Mouse (Mus musculus) gastrocnemius, postnatal 25 days (tissue): ENCODE measurements around the gene Armc9. TPM values are rescaled to one million over a fixed set of nuclear protein-coding genes. Genes with fewer than 3 reads are reported as not detected.

Experiments used
- DNase-seq: peaks from one replicate; pipeline ENCODE4 v3.0.0; 2022
- total RNA-seq, 2 experiments: library from RNA; stranded (reverse); gene quantifications; 1 replicate in 1 of 2; 2 replicates in 1 of 2; pipeline ENCODE4 v1.2.3; 2021

Gene Armc9
- total RNA-seq, 2 experiments from 2014 or later, result 2.1 to 2.4 TPM

DNA sequence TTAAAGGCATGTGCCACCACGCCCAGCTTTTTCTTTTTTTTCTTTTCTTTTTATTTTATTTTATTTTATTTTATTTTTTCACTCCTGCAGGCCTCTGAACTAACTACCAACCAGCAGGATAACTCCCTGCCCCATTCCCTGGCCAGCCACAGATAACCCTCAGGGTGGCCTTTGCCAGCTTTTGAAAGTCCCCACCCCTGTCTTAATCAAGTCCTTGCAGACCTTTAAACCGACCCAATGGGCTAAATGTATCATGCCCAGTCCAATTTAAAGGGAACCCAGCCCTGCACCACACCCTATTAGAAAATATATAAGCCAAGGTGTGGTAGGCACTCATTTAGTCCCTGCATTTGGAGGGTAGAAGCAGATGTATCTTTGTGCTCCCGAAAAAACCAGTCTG is 157.7 kb downstream of the Armc9 start:
- no peak for DNase-seq

DNA sequence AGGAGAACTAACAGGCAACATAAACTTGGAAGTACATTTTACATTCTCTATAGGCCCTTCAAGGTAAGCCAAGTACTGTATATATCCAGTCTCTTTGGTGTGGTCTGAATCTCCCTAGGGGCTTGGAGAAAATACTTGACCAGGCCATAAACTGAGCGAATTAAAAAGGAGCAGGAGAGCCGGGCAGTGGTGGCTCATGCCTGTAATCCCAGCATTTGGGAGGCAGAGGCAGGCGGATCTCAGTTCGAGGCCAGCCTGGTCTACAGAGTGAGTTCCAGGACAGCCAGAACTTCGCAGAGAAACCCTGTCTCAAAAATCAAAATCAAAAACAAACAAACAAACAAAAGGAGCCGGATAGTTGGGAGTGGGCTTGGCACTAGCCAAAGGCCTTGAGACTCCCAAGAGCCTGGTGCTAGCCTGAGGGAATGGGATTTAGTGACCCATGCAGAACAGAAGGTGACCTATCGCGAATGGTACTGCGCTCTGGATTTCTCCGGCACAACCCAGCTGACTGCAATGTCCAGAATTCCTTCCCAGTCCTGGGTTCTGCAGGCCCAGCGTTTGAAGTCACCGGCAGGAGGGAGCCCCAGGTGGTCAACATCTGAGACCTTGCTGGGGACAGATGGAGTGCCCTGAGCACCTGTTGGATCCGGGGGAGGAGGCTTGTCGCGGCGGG is 158.7 kb downstream of the Armc9 start:
- DNase-seq, result no peak

- no peak for DNase-seq
Measured at GRCm38 (mm10) chr1:86313772-86314125, 159.2 kb downstream of the Armc9 start.

DNA sequence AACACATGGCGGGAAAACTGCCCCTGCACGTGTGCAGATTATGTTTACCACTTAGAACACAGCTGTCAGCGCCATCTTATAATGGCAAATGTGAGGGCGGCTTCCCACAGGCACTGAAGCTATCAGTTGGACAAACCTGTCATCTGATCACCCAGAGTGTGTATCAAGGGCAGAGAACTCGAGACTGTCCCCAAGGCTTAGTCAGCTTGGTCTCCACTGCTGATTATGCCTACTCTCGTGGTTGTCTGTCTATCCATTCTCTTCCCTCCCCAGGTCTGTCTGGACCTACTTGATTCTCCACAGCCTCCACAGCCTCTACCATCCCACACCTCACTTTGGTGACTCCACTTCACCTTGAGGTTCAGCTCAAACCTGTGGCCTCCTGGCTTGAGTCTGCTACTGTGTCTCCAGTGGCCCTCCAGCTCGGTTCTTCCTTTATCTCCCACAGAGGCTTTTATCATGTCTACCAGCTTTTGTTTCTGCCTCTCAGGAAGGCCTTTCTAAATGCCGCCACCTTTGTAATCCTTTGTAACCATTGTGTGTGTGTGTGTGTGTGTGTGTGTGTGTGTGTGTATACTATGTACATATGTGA is 166.3 kb downstream of the Armc9 start:
- no peak for DNase-seq

Other genes with a start within 250 kb of the Armc9 start
- gene 4933407L21Rik, start 226.3 kb upstream of the Armc9 start, total RNA-seq, result not detected
- not detected for gene Gpr55, start 193.8 kb upstream of the Armc9 start, total RNA-seq
- gene Spata3, start 138.0 kb upstream of the Armc9 start, total RNA-seq, result not detected
- not detected for gene 2810459M11Rik, start 108.9 kb upstream of the Armc9 start, total RNA-seq
- gene Psmd1, start 90.4 kb upstream of the Armc9 start, total RNA-seq, result 10 to 100 TPM; 96.2 to 98.9 TPM
- under 1 TPM in 1 of 2 experiments, not detected in 1; 0.96 TPM for gene Htr2b, start 42.8 kb upstream of the Armc9 start, total RNA-seq
- gene Gm21972, start 21.1 kb upstream of the Armc9 start, total RNA-seq, result 1 to 10 TPM in 1 of 2 experiments, under 1 TPM in 1; 0.54 to 1.3 TPM
- not detected for gene B3gnt7, start 148.1 kb downstream of the Armc9 start, total RNA-seq
- 10 to 100 TPM; 84.0 to 88.2 TPM for gene Ncl, start 204.6 kb downstream of the Armc9 start, total RNA-seq